Mouse (Mus musculus) neural tube, embryonic 15.5 days (tissue): Measurements from ENCODE around the gene Zcchc13. TPM values are rescaled to one million over a fixed set of nuclear protein-coding genes. Genes with fewer than 3 reads are reported as not detected.

Experiments used
- ATAC-seq: fragments of 200-750 bp; cut with Nextera tagmentation; 2 replicates; pipeline ENCODE4 v1.8.0; 2017; ENCODE audit warnings: mild to moderate bottlenecking, moderate TSS enrichment, moderate library complexity; ENCODE audit not compliant: low FRiP score
- H3K27ac ChIP-seq: fragments of 300-500 bp; sonication (generic); replicated peaks from 2 replicates; pipeline ENCODE4 v1.5.1; 2015; ENCODE audit warnings: mild to moderate bottlenecking, inconsistent platforms
- H3K27me3 ChIP-seq: fragments of 300-500 bp; sonication (generic); replicated peaks from 2 replicates; pipeline ENCODE4 v1.6.1; 2015; ENCODE audit warnings: inconsistent platforms
- H3K36me3 ChIP-seq: fragments of 300-500 bp; sonication (generic); 2 replicates; pipeline ENCODE4 v1.6.1; 2015; ENCODE audit warnings: inconsistent platforms
- H3K4me1 ChIP-seq: fragments of 300-500 bp; sonication (generic); 2 replicates; pipeline ENCODE4 v1.6.1; 2015; ENCODE audit warnings: inconsistent platforms
- H3K4me2 ChIP-seq: fragments of 300-500 bp; sonication (generic); 2 replicates; pipeline ENCODE4 v1.6.1; 2015; ENCODE audit warnings: inconsistent platforms, mild to moderate bottlenecking, moderate library complexity
- H3K4me3 ChIP-seq: fragments of 300-500 bp; sonication (generic); replicated peaks from 2 replicates; pipeline ENCODE4 v1.5.1; 2015; ENCODE audit warnings: mild to moderate bottlenecking, inconsistent platforms
- H3K9ac ChIP-seq: fragments of 300-500 bp; sonication (generic); replicated peaks from 2 replicates; pipeline ENCODE4 v1.6.1; 2015; ENCODE audit warnings: mild to moderate bottlenecking, inconsistent platforms
- H3K9me3 ChIP-seq: fragments of 300-500 bp; sonication (generic); replicated peaks from 2 replicates; pipeline ENCODE4 v1.6.1; 2016; ENCODE audit warnings: inconsistent platforms
- WGBS: fragments of 180-500 bp; shearing (Covaris S2); methylation state at CpG from one replicate; pipeline ENCODE4 v1.1.7; 2015; ENCODE audit warnings: mixed read lengths; 5-methylcytosine and 5-hydroxymethylcytosine counted together
- polyA plus RNA-seq: library from polyadenylated mRNA; unstranded; fragments of >200 nt; fragmentation: Nextera tagmentation; extraction: Ambion mirVana; gene quantifications from 2 replicates; pipeline ENCODE4 v1.2.1, GENCODE M21; 2015

The Zcchc13 gene
- polyA plus RNA-seq, 1 experiment from 2014 or later: not detected

DNA sequence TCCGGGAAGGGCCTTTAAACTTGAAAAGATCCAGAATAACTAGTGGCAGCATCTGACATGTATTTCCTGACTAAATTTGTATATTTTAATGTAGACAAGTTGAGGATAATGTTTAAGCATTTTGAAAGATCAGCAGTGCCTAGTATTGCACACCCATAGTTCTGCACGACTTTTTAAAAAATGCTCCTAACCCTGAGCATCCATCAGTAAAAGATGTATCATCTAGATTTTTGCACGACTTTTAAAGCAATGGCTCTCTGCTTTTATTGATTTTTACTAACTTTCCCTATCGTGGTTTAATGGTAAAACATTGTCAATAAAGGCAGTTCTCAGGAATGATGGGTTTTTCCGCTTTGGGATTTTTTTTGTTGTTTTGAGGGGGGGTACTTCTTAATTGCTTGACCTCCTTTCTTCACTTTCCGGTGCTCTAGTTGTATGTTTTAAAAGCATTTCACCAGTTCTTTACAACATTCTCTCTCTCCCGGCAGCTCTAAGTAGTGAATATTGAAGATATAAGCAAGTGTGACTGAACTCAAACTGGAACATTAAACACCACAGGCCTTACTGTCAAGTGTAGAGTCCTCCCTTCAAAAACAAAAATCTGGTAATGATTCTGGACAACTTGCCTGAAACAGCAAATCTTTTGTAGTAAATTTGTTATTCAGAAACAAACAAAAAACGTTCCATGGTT is 12.8 kb upstream of the Zcchc13 start:
- WGBS: 17% methylated on average over 8 of the region's 8 CpGs
- Histone ChIP-seq H3K4me2 (peak overlapping the region; percentile 60), H3K27me3 (no peaks in the 10 kb centered on the region), H3K27ac (peak overlapping the region; percentile 89), H3K9ac (peak overlapping the region; percentile 26; the same call in 1 of the 2 replicates), H3K4me3 (peak overlapping the region; percentile 44), H3K4me1 (peaks cover 12% of the 10 kb centered on the region), H3K36me3 (no peaks in the 10 kb centered on the region), H3K9me3 (no peaks in the 10 kb centered on the region)
- no peak for ATAC-seq

DNA sequence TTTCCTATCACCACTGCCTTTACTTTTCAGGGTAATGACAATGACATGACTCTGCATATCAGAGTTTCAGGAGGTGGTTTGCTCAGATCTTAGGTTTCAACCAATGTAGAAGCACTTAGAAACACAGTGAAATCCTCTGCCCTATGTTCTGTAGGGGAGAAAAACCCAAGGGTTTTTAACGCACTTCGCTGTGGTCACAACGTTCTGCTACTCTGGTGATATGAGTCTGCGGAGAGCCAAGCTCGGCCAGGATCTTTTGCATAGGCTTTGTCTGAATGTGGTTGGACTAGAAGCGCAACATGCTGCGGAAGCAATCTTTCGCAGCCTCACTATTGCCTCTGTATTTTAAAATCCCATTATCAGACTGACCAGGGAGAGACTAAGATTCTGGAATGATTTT is 8.6 kb upstream of the Zcchc13 start:
- H3K27me3 ChIP-seq: no peaks in the 10 kb centered on the region
- H3K9me3 ChIP-seq: no peaks in the 10 kb centered on the region
- H3K36me3 ChIP-seq: no peaks in the 10 kb centered on the region
- H3K27ac ChIP-seq: peak overlapping the region; percentile 89
- peaks cover 4% of the 10 kb centered on the region; the same call in 1 of the 2 replicates for H3K4me1 ChIP-seq
- H3K4me2 ChIP-seq: peak overlapping the region; percentile 68
- peak; percentile 16; the same call in 1 of the 2 replicates for ATAC-seq
- WGBS: 5% methylated on average over 8 of the region's 8 CpGs
- H3K4me3 ChIP-seq: peak overlapping the region; percentile 51
- peak overlapping the region; percentile 60 for H3K9ac ChIP-seq

DNA sequence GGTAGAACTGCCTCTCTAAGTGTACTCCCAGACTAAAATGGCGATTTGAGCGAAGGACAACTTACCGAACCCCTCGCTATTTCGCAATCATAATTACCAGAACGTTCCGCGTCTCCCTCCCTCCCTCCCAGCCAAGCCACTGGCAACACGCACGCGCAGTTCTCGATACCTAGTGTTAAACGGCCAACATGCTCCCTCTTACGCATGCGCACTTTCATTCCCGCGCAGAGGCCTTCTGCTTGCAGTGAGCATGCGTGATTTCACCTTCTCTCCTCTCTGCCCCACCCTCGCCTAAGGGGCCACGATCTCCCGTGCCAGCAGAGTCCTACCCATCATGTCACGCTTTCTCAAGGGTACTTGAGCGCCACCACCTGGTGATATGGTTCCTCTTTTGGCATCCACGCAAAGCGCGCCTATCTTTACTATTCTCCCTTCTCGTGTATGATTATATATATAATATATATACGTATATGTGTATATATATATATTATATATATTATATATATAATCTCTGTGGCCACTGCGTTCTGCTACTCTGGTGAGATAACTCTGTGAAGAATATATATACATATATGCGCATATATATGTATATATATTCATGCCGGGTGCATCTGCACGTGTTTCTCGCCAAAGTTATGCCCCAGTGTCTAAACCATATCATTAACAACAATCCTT is 8.0 kb upstream of the Zcchc13 start:
- Histone ChIP-seq H3K4me3 (peak overlapping the region; percentile 51), H3K36me3 (no peaks in the 10 kb centered on the region), H3K27me3 (no peaks in the 10 kb centered on the region), H3K9me3 (no peaks in the 10 kb centered on the region), H3K4me1 (peaks cover 4% of the 10 kb centered on the region; the same call in 1 of the 2 replicates), H3K4me2 (peak overlapping the region; percentile 68), H3K27ac (peak overlapping the region; percentile 89), H3K9ac (peak overlapping the region; percentile 60)
- WGBS: 1% methylated on average over 33 of the region's 33 CpGs
- peak; percentile 92 for ATAC-seq

DNA sequence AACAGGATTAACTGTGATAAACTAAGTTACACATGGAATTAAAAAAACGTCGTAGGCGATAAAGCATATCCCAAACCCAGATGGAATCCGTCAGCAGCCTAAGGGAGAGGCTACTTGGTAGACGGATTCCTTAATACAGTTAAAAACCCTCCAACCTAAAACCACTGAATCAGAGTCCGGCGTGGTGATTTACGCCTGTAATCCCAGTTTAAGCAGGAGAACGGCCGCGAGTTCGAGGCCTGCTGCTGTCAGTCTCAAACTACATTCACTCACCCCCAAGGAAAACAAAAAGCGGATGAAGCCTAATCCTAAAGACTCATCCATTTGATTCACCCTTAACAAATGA is 7.5 kb upstream of the Zcchc13 start:
- peak overlapping the region; percentile 41; the same call in 1 of the 2 replicates for H3K27ac ChIP-seq
- 6% methylated on average over 13 of the region's 13 CpGs for WGBS

DNA sequence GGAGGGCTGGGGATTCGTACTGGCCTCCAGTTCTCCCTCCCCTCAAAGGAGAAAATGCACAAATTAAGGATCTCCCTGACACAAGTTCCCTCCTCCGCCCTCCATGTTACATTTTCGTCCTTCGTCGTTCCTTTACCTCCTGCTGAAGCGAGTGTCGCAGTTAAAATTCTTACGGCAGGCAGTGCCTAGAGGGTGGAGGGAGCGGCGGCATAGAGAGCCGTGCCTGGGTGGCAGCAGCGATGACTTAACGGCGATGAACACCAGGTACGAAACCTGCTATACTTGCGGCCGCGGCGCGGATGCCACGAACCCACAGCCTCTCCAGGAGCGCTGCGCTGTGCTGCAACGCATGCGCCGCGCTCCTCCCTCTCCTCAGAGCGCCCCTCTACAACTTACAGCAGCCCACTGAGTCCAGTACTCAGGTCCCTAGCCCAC is 7.0 kb upstream of the Zcchc13 start:
- Histone ChIP-seq H3K9ac (peak overlapping the region; percentile 57), H3K27me3 (no peaks in the 10 kb centered on the region), H3K9me3 (no peaks in the 10 kb centered on the region), H3K4me3 (peak overlapping the region; percentile 51), H3K27ac (peak overlapping the region; percentile 75), H3K36me3 (no peaks in the 10 kb centered on the region), H3K4me2 (peak overlapping the region; percentile 68), H3K4me1 (peaks cover 4% of the 10 kb centered on the region; the same call in 1 of the 2 replicates)
- peak; percentile 52; the same call in 1 of the 2 replicates for ATAC-seq
- WGBS: under 1% methylated on average over 28 of the region's 28 CpGs

More for the DNA sequence above, 7.5 kb upstream of the Zcchc13 start:
- peak; percentile 9 for ATAC-seq
- peak overlapping the region; percentile 51 for H3K4me3 ChIP-seq
- H3K4me2 ChIP-seq: peak overlapping the region; percentile 68
- no peaks in the 10 kb centered on the region for H3K36me3 ChIP-seq
- peak overlapping the region; percentile 57 for H3K9ac ChIP-seq
- H3K27me3 ChIP-seq: no peaks in the 10 kb centered on the region
- peaks cover 4% of the 10 kb centered on the region; the same call in 1 of the 2 replicates for H3K4me1 ChIP-seq
- H3K9me3 ChIP-seq: no peaks in the 10 kb centered on the region

DNA sequence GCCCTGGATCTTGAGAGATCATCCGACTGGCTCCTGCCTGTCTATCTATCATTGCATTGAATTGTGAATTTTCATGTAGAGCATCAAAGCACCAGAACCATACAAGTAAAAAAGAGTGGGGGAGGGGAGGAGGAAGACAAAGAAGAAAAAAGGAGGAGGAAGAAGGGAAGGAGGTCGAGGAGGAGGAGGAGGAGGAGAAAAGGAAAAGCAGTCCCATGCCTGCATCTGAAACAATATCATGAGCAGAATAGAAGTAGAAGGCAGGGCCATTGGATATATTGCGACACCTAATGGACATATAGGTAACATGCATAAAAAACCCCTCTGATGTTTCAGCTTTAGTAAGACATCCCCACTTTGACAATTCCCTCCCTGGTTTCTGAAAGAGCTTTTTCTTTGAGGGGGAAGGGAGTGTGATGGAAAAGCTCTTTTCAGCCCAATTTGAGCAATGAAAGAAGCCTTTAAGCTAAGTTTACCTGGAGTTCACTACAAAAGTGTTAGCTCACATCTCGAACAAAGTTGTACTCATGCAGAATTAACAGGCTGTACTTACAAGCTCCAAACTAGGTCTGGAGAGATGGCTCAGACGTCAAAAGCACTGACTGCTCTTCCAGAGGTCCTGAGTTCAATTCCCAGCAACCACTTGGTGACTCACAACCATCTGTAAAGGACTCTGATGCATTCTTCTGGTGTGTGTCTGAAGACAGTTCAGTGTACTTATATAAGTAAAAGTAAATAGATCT is 5.8 kb upstream of the Zcchc13 start:
- 28% methylated on average over 5 of the region's 5 CpGs for WGBS
- Histone ChIP-seq H3K36me3 (no peaks in the 10 kb centered on the region), H3K27me3 (0 out of 2 replicates have a peak, but pooled peaks cover 2% of the 10 kb centered on the region), H3K4me2 (no peak overlapping the region), H3K9ac (no peak overlapping the region), H3K27ac (no peak overlapping the region), H3K4me3 (no peak overlapping the region), H3K4me1 (peaks cover 4% of the 10 kb centered on the region; the same call in 1 of the 2 replicates), H3K9me3 (no peaks in the 10 kb centered on the region)
- no peak for ATAC-seq

DNA sequence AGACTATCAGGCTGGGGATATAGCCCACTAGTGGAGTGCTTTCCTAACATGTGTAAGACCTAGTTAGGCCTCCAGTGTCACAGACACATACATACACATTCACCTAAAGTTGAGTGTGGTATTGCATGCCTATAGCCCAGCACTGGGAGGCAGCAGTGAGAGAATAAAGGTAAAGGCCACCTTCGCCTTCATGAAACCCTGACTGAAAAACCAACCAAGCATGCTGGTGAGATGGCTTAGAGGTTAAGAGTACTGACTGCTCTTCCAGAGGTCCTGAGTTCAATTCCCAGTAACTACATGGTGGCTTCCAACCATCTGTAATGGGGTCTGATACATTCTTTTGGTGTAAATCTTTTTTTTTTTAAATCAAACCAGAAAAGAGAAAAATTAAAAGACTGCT is 1.5 kb upstream of the Zcchc13 start:
- Histone ChIP-seq H3K27ac (no peak overlapping the region), H3K9me3 (no peaks in the 10 kb centered on the region), H3K4me3 (no peak overlapping the region), H3K27me3 (peaks cover 12% of the 10 kb centered on the region), H3K4me1 (no peaks in the 10 kb centered on the region), H3K36me3 (no peaks in the 10 kb centered on the region), H3K9ac (no peak overlapping the region), H3K4me2 (no peak overlapping the region)
- no peak for ATAC-seq
- 70% methylated on average over 1 of the region's 1 CpGs for WGBS

DNA sequence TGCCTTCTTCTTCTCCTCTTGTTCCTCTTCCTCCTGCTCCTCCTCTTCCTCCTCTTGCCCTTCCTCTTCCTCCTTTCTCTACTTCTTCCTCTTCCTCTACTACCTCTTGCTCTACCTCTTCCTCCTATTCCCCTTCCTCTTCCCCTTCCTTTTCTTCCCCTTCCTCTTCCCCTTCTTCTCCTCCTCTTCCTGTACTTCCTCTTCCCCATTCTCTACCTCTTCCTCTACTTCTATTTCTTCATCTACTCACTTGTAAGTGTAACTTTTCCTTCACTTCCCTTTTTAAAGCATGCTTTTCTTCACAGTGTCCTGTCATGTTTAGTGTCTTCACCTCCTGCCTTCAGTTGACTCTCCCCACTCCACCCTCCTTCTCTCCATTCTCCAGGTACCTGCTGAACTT is 3.5 kb downstream of the Zcchc13 start:
- no peak for ATAC-seq
- Histone ChIP-seq H3K27me3 (peaks cover 23% of the 10 kb centered on the region), H3K4me2 (no peak overlapping the region), H3K4me3 (no peak overlapping the region), H3K27ac (no peak overlapping the region), H3K9me3 (no peaks in the 10 kb centered on the region), H3K4me1 (no peaks in the 10 kb centered on the region), H3K36me3 (no peaks in the 10 kb centered on the region), H3K9ac (no peak overlapping the region)

DNA sequence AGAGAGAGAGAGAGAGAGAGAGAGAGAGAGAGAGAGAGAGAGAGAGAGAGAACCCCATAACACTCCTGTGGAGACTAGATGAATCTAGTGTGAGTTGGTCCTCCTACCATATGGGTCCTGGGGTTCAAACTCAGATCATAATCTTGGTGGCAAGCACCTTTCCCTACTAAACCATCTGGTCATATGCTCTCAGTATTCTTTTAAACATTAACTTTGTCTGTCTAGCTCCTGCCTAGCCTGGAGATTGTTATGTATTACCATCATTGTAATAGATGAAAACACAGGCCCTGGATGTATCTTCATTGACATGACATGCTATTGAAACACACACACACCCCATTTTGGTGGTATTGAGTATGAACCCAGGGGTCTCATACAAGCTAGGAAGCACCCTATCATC is 5.6 kb downstream of the Zcchc13 start:
- ATAC-seq: no peak
- no peak overlapping the region for H3K9ac ChIP-seq
- H3K4me3 ChIP-seq: no peak overlapping the region
- no peaks in the 10 kb centered on the region for H3K36me3 ChIP-seq
- H3K27me3 ChIP-seq: peaks cover 19% of the 10 kb centered on the region
- no peaks in the 10 kb centered on the region for H3K9me3 ChIP-seq
- H3K4me1 ChIP-seq: no peaks in the 10 kb centered on the region
- H3K27ac ChIP-seq: no peak overlapping the region
- H3K4me2 ChIP-seq: no peak overlapping the region

DNA sequence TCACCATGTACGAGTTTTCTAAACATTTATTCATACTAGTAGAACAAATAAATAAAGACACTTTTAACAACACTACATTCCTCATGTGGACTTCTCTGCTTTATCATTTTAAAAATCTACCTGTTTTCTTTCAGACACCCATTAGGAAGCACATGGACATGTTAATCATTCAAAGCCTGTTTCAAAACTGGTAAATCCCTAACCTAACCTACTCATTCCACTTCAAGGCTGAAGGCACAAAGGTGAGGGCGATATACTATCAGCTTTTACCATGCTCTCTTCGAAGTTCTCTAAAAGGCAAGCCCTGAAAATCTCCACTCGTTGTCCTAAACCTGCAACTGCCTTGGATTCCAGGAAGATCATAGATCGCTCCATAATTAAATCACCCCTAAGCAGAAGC is 8.2 kb downstream of the Zcchc13 start:
- Histone ChIP-seq H3K9ac (no peak overlapping the region), H3K27me3 (peaks cover 20% of the 10 kb centered on the region), H3K4me3 (no peak overlapping the region), H3K27ac (no peak overlapping the region), H3K9me3 (no peaks in the 10 kb centered on the region), H3K36me3 (no peaks in the 10 kb centered on the region), H3K4me1 (no peaks in the 10 kb centered on the region), H3K4me2 (no peak overlapping the region)
- ATAC-seq: no peak
- WGBS: 85% methylated on average over 5 of the region's 5 CpGs

DNA sequence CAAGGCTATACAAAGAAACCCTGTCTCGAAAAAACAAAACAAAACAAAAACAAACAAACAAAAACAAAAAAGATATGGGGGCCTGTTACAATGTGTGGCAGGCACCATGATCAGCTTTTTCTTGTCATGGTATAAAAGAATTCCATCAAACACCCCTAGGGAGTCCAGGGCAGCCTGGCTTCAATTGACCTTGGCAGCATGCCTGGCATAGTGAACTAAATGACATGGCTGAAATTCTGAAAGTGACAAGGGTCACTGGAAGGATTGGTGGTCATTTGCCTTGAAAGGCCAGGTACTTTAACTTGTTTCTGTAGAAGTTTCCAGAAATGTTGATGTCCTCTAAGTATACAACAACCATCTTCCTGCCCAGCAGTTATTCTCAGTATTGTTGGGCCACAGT is 13.9 kb downstream of the Zcchc13 start:
- Histone ChIP-seq H3K36me3 (no peaks in the 10 kb centered on the region), H3K9ac (no peak overlapping the region), H3K4me1 (no peaks in the 10 kb centered on the region), H3K9me3 (no peaks in the 10 kb centered on the region), H3K4me2 (no peak overlapping the region), H3K4me3 (no peak overlapping the region), H3K27me3 (peaks cover 18% of the 10 kb centered on the region), H3K27ac (no peak overlapping the region)
- 75% methylated on average over 1 of the region's 1 CpGs for WGBS
- ATAC-seq: no peak
